Mouse (Mus musculus) bone marrow, adult 2 months (tissue): ENCODE measurements around the gene Sec61a2.

Source experiments
- CTCF ChIP-seq: fragments of 200-500 bp; IDR thresholded peaks from 2 replicates; pipeline ENCODE4 v1.5.1; 2011; ENCODE audit warnings: low read length, control low read depth; ENCODE audit not compliant: control insufficient read depth, insufficient read depth
- POLR2A ChIP-seq: fragments of 200-500 bp; IDR thresholded peaks from 2 replicates; pipeline ENCODE4 v1.6.1; 2011; ENCODE audit warnings: low read depth, mild to moderate bottlenecking, control low read depth, low read length, borderline replicate concordance; ENCODE audit not compliant: control insufficient read depth

- TF ChIP-seq POLR2A (no peak), CTCF (no peak)
Measured at GRCm38 (mm10) chr2:5851866-5852265, 43.4 kb downstream of the Sec61a2 start.
